Mouse (Mus musculus) urinary bladder, postnatal 14 days (tissue): ENCODE data around the gene Gse1.
A peak's percentile ranks its signal among the peaks of the same experiment; 100 is the strongest.

Experiments used
- DNase-seq: peaks from one replicate; pipeline ENCODE4 v3.0.0; 2021; ENCODE audit warnings: low spot score

Gene Gse1

DNA sequence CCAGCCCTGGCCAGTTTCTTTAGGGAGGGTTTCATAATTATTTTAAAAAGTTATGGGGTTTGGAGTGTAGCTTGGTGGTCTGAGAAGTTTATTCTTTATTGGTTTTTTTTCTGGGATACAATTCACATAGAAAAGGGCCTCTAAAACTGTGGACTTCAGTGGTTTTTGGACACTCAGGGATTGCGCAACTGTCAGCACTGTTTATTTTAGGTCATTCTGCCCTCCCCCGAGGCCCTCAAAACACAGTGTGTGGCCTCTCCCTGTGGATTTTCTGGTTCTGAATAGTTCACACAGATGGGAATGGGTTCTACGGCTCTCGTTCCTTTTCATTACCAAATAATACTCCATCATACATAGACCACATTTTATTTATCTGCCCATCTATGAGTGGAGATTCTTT lies 15.0 kb downstream of the Gse1 start:
- DNase-seq, result no peak

DNA sequence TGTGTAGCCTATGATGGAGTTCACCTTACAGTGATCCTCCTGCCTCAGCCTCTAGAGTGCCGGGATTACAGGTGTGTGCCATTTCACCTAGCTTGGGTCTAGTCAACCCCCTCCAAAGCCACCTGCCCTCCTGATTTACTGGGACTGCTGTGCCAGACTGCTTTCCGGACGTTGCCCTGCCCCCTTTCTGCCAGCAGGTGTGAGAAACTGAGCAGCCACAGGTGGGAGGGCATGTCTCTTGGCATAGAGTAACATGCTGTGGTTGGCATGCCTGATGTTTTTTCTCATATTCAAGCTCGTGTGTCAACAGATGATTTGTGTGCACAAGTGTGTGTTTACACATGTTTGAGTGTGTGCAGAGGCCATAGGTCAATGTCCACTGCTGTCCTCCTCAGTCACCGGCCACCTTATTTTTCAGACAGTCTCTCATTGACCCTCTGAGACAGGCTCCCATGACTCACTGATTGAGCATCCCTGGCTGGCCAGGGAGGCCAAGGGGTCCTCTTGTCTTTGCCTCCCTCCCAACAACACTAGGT lies 15.7 kb downstream of the Gse1 start:
- no peak for DNase-seq

DNA sequence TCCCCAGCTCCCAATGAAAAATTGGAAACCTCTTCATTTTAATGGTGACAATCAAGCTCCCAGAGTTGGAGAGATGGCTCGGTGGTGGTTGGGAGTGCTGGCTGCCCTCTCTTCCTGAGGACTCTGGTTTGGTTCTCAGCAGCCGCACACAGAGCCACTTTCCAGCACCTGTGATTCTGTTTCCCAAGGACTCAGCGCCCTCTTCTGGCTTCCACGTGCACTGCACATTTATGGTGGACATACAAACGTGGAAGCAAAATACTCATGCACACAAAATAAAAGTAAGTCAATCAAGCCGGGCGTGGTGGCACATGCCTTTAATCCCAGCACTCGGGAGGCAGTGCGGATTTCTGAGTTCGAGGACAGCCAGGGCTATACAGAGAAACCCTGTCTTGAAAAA lies 16.3 kb downstream of the Gse1 start:
- no peak for DNase-seq

DNA sequence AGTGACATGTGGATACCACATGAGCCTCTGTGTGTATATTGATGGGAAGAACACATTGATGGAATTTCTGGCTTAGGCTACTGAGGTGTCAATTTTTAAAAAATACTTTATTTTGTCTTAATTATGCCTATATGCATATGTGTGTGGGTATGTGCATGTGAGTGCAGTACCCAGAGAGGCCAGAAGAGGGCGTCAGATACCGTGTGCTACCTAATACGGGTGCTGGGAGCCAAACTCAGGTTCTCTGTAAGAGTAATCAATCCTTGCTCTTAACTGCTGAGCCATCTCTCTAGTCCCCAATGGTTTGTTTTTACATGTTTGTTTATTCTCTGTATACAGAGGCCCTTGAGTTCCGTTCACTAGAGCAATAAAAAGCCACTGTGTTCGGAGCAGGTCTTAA lies 19.4 kb downstream of the Gse1 start:
- DNase-seq, result no peak

DNA sequence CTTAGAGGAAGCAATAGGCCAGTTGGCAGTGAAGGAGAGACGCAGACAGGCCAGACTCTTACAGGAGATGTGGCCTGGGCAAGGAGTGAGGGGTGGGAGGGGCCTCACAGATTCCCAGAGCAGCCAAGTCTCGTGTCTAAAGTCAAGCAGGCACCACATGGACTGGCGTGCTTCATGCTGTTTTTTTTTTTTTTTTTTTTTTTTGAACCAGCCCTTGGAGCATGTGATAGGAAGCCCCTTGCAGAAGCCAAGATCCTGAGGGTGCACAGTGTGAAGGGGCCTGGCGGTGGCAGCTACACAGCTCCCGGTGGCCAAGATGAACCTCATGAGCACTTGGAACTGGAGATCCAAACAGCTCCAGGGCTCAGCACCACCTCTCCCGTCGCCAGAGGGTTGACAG lies 19.8 kb downstream of the Gse1 start:
- DNase-seq, result no peak

DNA sequence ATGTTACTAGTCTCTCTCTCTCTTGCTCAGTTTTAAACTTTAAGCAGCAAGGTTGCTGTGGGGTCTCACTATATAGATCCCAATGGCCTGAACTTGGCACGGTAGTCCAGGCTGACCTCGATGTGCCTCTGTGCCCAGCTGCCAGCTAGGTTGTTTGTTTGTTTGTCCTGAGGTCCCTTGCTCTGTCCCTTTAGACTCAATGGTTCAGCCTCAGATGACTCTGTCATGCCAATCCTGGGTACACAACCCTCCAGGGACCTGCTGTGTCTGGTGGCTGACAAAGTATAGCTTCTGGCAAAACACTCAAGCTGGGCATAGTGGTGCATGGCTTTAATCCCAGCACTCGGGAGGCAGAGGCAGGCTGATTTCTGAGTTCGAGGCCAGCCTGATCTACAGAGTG lies 20.2 kb downstream of the Gse1 start:
- no peak for DNase-seq

DNA sequence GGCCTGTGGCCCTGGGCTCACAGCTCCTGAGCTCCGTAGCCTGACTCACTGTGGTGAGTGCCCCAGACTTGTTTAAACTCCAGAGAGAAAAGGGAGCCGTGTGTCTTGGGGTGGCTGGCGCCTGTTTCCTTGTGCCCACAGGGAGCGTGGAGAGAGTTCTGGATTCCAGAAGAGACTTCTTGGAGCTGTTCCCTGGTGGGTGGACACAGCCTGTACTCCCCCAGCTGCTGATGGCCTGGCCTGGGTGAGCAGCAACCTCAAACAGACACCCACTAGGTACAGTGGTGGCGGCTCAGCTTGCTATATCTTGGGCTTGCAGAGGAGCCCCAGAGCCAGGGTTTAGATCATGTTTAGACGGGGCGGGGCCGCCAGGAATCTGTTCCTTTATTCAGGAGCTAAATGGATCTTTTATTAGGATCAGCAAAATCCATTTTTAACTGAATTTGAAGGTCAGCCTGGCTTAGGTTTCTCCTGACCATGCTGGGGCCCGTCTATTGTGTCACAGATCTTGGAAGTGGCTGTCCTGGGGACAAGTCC lies 21.6 kb downstream of the Gse1 start:
- DNase-seq, result no peak

DNA sequence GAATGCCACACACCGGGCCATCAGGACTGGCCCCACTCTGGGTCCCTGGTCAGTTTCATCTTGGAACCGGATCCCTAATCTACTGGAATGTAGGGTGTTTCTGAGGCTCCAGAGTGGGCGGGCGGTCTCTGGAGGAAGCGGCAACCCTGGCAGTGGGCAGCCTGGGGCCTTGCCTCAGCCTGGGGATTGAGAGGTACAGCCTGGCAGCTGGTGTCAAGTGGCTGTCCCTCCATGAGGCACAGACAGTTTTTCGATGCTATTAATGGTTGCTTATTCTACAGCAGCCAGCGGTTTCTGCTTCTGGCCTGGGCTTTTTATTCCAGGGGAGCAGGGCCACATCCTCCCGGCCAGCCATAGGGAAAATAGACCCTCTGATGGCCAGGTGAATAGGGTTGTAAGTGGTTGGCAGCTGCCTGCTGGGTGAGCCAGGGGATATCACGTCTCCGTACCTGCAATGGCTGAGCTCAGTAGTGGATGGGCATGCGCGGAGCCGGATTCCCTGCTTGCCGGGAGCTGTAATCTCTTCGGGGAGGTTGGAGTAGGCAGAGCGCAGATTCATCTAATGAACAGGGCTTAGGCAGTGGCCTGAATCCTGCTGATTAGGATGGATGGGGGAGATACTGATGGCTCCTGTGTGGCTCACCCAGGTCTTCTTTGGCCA lies 22.6 kb downstream of the Gse1 start:
- DNase-seq, result no peak

DNA sequence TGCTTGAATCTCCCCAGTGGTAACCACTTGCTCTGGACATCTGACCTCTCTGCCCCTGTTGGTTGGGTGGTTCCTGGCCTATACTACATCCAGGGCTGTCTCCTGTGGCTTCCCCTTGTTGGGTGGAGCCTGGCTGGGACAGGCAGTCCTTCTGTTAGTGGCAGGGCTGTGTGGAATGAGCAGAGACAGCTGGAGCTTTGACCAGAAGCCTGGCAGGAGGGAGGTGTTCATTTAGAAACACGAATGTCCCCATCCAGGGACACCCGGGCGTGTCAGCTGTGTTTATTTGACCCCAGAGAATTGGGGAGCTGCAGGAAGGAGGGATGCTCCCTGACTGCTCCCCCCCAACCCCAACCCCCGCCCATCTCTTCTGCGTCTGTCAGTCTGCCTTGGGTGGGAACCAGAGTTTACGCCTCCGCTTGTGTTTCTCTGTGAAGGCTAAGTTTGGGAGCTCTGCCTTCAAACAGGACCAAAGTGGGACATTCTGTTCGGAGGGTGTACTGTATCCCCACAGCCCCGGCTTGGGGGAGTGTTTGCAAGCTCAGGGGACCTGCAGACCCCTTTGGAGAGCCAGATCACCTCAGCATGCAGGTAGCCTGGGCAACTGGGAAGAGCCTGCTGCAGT lies 23.3 kb downstream of the Gse1 start:
- peak; percentile 60 for DNase-seq

DNA sequence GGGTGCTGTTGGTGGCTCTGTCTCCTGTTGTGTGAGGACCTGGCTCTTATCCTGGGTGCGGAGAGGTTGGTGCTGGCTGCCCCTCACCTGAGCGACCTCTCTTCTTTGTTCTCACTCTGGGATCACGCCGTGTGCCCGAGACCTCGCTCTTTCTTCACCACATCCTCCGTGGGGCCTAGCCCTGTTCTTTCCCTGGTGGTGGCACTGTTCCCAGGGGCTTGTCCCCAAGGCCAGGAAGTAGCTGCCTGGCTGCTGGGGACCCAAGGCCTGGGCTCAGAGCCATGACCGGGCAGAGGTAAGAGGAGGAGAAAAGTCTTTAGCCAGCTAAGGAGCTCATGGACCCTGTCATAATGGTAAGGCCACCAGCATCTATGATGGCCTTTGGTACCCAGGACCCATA lies 25.4 kb downstream of the Gse1 start:
- no peak for DNase-seq

DNA sequence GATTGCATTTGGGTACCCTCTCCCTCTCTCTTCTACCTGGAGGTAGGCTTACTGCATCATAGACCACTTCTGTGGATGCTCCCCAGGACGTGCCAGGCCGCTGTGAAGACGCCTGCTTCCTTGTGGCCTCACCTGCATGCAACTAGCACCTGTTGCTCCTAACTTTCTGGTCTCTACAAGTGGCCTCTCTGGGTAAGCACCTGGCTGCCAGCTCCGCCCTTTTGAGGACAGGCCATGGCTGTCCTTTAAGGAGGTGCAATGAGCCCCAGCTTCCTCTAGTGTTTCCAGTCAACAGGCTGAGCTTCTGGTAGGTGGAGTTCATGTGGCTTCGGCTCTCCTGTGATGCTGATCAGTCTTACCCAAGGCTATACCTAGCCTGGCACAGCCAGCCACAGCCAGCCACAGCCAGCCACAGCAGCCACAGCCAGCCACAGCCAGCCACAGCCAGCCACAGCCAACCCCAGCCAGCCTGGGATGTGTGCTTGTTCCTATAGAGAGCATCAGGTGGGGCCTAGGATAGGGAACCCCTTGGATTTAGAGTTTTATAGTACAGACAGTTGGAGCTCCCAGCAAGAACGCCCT lies 27.2 kb downstream of the Gse1 start:
- DNase-seq, result no peak

DNA sequence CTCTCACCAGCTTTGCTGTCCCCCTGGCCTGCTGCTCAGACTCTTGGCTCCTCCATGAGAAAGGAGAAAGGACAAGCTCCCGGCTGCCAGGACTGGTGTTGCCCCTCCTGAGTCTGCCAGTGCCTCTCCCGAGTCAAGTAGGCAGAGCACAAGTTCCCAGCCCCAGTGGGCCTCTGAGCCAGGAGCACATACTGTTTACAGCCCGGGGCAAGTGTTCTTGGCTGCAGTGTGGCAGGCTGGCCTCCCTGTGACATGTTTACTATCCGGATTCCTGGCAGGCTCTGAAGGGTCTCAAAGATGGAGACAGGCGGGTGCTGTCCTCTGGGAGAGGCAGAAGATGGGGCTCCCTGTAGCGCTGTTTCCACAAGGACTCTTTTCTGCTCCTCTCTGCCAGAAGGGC lies 28.7 kb downstream of the Gse1 start:
- no peak for DNase-seq

DNA sequence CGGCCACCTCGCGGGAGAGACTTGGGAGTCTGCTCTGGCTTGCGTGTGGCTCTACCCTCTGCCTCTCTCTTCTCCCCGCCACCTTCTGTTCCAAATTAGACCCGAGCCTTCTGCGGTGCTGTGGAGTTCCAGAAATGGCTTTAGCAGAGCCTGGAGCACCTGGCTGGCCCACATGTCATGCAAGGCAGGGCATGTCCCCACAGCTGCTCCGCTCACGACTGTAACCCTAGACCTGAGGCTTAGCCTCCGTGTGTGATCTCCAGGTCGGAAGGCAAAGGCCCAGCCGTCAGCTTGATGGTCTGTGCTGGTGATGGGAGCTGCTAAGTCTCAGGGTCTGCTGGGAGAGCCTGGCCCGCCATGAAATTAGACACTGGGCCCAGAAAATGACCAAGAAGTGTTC lies 30.9 kb downstream of the Gse1 start:
- no peak for DNase-seq

DNA sequence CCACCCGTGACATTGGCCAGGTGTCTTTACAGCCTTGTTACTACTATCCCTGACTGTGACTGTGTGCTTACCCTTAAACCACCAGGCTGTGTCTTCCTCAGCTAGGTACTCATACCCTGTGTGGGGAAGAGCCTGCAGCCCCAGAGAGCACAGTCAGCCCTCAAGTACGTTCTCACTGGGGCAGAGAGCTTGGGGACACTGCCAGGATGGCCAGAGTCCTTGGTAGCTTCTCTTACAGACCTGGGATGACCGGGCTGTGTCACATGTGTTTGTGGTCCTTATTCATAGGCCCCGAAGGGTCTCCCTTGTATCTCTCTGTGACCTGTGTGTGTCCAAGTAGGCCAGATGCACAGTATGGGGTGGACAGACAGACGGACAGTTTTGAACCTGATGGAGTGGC lies 32.4 kb downstream of the Gse1 start:
- DNase-seq, result no peak

DNA sequence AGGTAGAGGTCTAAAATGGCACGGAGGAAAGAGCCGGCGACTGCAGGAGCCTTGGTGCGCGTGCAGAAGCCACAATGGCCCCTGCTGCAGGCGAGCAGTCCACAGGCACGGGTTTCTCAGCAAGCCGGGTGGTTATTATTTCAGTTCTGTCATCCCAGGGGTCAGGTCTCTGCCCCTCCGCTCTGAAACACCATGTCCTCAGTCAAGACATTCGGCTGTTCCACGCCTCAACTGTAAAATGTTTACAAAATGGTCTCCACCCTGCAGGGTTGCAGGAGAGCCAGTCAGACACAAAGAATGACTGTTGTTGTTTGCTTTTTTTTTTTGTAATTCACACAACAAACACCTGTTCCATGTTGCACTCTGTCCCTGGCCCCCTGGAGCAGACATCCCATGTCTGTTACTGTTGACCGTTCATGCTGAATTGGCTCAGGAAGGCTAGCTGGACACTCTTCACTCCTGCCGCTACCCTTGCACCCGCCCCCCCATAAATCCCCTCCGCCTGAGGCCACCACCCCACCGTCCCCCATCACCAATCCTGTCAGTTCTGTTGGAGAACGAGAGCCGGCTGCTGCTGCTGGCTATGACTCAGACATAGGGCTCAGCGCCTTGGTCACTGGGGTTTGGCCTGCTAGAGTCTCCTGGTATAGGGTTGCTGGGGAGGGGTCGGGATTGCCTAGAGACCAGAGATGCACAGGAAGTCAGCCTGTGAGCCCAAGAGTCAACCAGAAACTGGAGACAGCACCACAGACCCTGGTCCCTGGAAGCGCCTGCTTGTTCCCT lies 33.3 kb downstream of the Gse1 start:
- DNase-seq, result no peak

DNA sequence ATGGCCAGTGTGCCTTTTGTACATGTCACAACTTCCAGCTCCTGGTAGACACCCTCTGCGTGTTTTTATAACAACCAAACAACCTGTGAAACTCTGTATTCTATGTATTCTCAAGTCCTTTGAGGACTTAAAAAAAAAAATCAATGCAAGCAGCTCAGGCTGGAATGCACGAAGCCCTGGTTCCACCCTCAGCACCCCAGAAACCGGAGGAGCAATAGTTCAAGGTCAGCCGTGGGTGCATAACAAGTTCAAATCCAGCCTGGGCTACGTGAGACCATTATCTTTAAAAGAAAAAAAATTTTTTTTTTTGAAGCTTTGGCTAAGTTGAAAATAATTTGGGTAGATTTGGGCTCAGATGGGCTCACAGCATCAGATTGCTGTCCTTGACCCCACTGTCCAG lies 35.6 kb downstream of the Gse1 start:
- no peak for DNase-seq

DNA sequence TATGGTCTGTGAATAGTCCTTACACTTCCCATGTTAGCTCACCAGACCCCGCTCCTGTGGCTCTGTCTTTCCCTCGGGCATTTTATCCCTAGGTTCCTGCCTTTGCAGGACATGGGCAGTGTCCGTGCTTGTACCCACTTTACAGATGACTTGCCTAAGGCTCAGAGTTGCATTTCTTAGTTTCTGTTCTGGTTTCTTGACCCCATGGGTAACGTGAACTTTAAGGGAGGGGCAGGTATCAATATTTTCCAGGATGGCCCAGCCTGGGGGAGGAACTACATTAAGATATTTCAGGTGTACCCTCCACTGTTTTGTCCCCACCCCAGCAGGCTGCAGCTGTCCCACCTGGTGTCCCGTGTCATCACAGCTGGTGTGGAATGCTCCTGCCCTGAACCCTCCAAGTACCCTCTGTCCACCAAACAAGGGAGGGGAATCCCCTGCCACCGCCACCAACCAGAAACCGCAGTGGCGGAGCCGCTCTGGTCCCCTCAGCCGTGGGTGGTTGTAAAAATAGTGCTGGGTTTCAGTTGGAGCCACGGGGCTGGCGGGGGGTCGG lies 36.2 kb downstream of the Gse1 start:
- no peak for DNase-seq

DNA sequence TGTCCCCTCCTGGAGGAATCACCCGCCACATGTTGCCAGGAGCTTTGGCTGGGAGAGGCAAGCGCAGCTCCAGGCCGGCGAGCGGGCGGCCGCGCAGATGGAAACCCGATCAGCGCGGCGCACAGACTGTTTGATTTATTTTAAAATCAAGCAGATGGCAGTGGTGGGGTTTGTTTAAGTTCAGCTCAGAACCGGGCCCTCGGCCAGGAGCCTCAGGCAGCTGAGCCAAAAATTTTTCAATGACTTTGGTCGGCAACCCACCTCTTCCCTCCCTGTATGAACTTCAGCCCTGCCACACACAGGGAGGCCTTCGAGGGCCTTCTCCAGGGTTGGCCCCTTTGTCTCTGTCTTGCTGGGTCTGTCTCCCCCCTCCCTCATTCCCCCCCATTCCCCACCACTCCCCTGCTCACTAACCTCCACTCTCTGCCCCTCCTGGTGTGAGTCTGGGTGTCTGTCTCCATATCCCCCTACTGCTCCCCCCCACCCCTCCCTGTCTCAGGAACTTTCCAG lies 36.7 kb downstream of the Gse1 start:
- DNase-seq, result peak; percentile 62

DNA sequence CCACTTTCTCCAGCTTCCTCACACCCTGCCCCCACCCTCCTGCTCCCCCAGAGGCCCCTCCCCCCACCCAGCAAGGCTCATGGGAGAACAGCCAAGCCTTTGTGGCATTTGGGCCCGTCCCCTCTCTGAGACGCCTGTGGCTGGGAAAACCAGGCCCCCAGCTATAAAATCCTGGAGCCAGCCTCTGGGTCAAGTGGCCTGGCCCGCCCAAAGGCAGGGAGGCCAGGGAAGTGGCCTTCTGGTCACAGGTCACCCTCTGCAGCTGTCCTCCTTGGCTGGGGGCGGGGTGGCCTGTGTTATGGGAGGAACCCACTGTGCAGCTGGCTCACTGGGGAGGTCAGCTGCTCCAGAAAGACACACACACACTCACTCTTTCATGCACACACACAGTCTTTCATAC lies 37.2 kb downstream of the Gse1 start:
- DNase-seq, result peak; percentile 71

DNA sequence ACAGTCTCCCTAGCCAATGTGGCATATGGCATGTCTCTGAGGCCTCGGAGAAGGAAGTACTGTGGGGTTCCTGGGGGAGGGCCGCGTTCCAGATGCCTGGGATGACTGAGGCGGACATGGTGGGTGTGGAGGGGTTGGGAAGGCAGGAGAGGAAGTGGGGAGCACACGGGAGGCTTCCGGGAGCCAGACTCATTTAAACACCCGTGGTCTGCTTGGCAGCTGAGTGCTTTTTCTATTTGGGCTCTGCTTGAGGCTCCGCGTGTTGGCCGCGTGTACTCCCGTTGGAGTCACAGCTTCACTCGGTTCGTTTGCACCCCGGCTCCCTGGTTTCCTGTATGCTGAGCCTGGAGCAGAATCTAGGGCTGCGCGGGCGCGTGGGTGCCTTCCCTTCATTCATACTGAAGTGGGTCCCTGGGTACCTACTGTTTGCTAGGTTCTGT lies 40.3 kb downstream of the Gse1 start:
- no peak for DNase-seq

DNA sequence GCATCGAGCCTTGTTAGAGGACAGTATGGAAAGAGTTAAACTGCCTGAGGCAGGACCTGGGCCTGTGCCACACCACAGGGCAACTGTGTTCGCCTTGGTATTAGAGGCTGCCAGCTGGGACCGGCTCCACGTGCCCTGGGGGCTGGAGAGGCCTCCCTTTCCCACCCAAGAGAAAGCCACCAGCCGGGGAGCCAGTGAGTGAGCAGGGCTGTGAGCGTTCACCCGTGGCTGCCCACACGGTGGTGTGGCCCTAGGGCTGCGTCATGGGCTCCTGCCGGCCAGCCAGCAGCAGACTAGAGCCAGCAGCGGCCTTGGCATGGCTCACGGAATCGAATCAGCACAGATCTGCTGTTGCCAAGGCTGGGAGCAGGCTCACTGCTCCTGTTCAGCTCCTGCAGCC lies 42.2 kb downstream of the Gse1 start:
- peak; percentile 53 for DNase-seq

DNA sequence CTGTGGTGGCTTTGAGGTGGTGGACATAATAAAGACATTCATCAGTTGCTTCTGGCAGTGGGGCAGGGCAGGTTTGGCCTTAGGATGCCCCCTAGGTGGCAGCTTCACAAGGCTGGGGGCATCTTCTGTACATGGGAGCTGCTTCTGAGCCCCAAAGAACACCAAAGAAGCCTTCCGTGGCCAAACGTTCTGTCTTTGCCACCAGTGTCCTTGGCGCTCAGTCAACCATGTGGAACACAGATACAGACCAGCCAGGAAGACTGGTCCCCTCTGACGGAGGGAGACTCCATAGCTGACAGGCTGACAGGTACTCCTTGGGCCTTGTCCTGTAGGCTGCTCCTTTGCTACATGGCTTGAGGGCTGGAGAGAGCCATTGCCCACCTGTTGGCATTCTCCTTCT lies 45.2 kb downstream of the Gse1 start:
- DNase-seq, result no peak
